Comparison of ENCODE assay signal across 1 mouse cellular context in the genomic region with DNA sequence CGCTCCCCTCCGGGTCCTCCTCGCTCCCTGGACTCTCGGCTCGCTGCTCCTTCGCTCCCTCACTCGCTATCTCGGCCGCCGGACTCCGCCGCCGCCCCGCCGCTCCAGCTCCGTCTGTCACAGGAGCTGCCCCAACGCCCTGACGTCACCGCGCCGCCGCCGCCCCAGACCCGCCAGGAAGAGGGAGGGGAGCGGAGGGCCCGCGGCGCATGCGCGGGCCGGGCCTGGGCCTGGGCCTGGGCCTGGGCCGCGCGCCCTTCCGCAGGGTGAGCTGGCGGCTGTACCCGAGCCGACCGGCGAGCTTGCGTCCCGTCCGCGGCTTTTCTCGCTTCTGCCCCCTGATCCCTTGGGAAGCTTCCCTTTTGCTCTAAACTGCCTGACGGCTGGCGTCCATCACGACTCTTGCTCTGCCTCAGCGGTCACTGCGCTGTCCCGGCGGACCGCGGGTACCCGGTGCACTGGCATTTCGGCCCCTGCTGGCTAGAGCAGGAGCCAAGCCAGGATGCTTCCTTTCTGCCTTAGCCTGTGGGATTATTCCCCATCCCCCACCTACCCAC.
A peak's percentile ranks its signal among the peaks of the same experiment; 100 is the strongest.
TF ChIP-seq lines count a peak whose summit lies in the region.

A gene (minus strand): TSS at position 436 of the 557 bp plus-strand sequence.

TF ChIP-seq in MEL, 35 proteins besides CTCF, POLR2A, EP300 and RAD21 (continued from another document):
- TF ChIP-seq ZMIZ1 (IDR thresholded peaks at IDR 0.05; ENCODE audit: low read depth, low read length) = peak; percentile 97
- peak; percentile 63; the same call in 1 of the 2 replicates for TF ChIP-seq ZKSCAN1 (IDR thresholded peaks at IDR 0.05; ENCODE audit: low read depth, low read length)
- TF ChIP-seq USF1 (IDR thresholded peaks at IDR 0.05; ENCODE audit: low read depth, low read length) = no peak
- no peak for TF ChIP-seq ZC3H11A (IDR thresholded peaks at IDR 0.05; ENCODE audit: low read depth, low read length)
- no peak for TF ChIP-seq MYC (IDR thresholded peaks at IDR 0.05; ENCODE audit: low read depth, low read length)
